In the genomic region with DNA sequence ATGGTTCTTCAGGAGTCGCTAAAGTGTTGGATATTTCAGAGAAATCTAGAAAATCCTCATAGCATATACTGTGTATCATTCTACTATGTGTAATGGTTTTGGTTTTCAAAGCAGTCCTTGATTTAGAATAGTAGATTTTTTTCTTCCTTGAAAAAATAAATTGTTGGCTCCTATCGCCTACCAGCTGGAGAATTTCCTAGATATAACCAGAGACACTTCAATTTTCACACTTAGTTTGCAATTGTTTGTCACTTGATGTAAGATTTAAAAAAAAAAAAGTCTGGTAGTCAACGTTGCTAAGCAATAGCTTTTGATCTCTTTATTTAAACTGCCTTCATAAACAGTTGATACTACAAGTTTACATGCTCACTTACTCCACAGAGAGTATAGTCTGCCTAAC, we compare ENCODE assay signal across 15 mouse cellular contexts.
"Had no signal": no experiment of that assay in that cellular context is flagged by ENCODE, and none has a peak within 500 bp of the region (broad histone marks: within the 10 kb centered on the region; RNA-seq: fewer than 3 reads in every experiment).

No protein-coding gene starts in this region.

- DNase-seq: kidney, adult 2 months; kidney, postnatal 14 days; lung, adult 2 months; right cerebral cortex, postnatal 14 days; thymus, postnatal 36 days had no signal

- H3K9ac ChIP-seq: kidney, embryonic 15.5 days; liver, embryonic 15.5 days; midbrain, embryonic 15.5 days; neural tube, embryonic 12.5 days; stomach, embryonic 15.5 days had no signal

- H3K36me3 ChIP-seq: kidney, embryonic 15.5 days; limb, embryonic 10.5 days; liver, embryonic 15.5 days; midbrain, embryonic 15.5 days; neural tube, embryonic 12.5 days; stomach, embryonic 15.5 days had no signal

- H3K4me3 ChIP-seq: kidney, embryonic 15.5 days; limb, embryonic 10.5 days; liver, embryonic 15.5 days; megakaryocyte, embryonic 14.5 days; midbrain, embryonic 15.5 days; neural tube, embryonic 12.5 days; stomach, embryonic 15.5 days had no signal

- H3K27ac ChIP-seq: kidney, embryonic 15.5 days; limb, embryonic 10.5 days; liver, embryonic 15.5 days; macrophage; midbrain, embryonic 15.5 days; neural tube, embryonic 12.5 days; stomach, embryonic 15.5 days had no signal

- H3K4me2 ChIP-seq: kidney, embryonic 15.5 days; liver, embryonic 11.5 days; liver, embryonic 15.5 days; midbrain, embryonic 11.5 days; midbrain, embryonic 15.5 days; neural tube, embryonic 12.5 days; stomach, embryonic 15.5 days had no signal

- H3K9me3 ChIP-seq: kidney, embryonic 15.5 days; limb, embryonic 10.5 days; liver, embryonic 15.5 days; megakaryocyte, embryonic 14.5 days; midbrain, embryonic 15.5 days; neural tube, embryonic 12.5 days; stomach, embryonic 15.5 days had no signal

- ATAC-seq: midbrain, embryonic 15.5 days had no signal

- H3K4me1 ChIP-seq: kidney, embryonic 15.5 days; limb, embryonic 10.5 days; liver, embryonic 15.5 days; megakaryocyte, embryonic 14.5 days; midbrain, embryonic 15.5 days; neural tube, embryonic 12.5 days; stomach, embryonic 15.5 days had no signal

- H3K27me3 ChIP-seq: kidney, embryonic 15.5 days; liver, embryonic 15.5 days; megakaryocyte, embryonic 14.5 days; midbrain, embryonic 15.5 days; neural tube, embryonic 12.5 days; stomach, embryonic 15.5 days had no signal
